Mouse (Mus musculus) hindbrain, embryonic 14.5 days (tissue): ENCODE measurements at regions not wholly inside any gene's neighbourhood (a gene's known extent, or its start where the extent isn't known, plus 50 kb on each side); places are given as distances from the start of the nearest gene placed in this dataset.
"Not testable (repeated sequence)": the region's sequence is repeated elsewhere in the genome, so short reads cannot be mapped to it uniquely, and the experiment has no call there.

Source experiments
- ATAC-seq: fragments of 200-750 bp; cut with Nextera tagmentation; 2 replicates; pipeline ENCODE4 v1.8.0; 2017; ENCODE audit warnings: moderate number of reproducible peaks, mild to moderate bottlenecking, moderate TSS enrichment, moderate library complexity; ENCODE audit not compliant: low FRiP score
- DNase-seq: peaks from one replicate; pipeline ENCODE4 v3.0.0-alpha.2; 2015; ENCODE audit warnings: low spot score
- H3K27ac ChIP-seq: fragments of 300-500 bp; sonication (generic); 2 replicates; pipeline ENCODE4 v1.5.1; 2014; ENCODE audit warnings: mild to moderate bottlenecking, moderate library complexity
- H3K27me3 ChIP-seq: fragments of 300-500 bp; sonication (generic); 2 replicates; pipeline ENCODE4 v1.6.1; 2014; ENCODE audit warnings: mild to moderate bottlenecking, low read length, mixed read lengths; ENCODE audit not compliant: control insufficient read depth, insufficient read depth
- H3K36me3 ChIP-seq: fragments of 300-500 bp; sonication (generic); replicated peaks from 2 replicates; pipeline ENCODE4 v1.6.1; 2014; ENCODE audit not compliant: control insufficient read depth, insufficient read depth
- H3K4me1 ChIP-seq: fragments of 300-500 bp; sonication (generic); replicated peaks from 2 replicates; pipeline ENCODE4 v1.6.1; 2014; ENCODE audit warnings: antibody characterized with exemption, low read length, mixed read lengths; ENCODE audit not compliant: control insufficient read depth, insufficient read depth
- H3K4me2 ChIP-seq: fragments of 300-500 bp; sonication (generic); replicated peaks from 2 replicates; pipeline ENCODE4 v1.6.1; 2014; ENCODE audit warnings: mild to moderate bottlenecking, moderate library complexity
- H3K4me3 ChIP-seq: fragments of 300-500 bp; sonication (generic); replicated peaks from 2 replicates; pipeline ENCODE4 v1.5.1; 2014; ENCODE audit warnings: mild to moderate bottlenecking, low read length
- H3K9ac ChIP-seq: fragments of 300-500 bp; sonication (generic); 2 replicates; pipeline ENCODE4 v1.6.1; 2014
- H3K9me3 ChIP-seq: fragments of 300-500 bp; sonication (generic); 2 replicates; pipeline ENCODE4 v1.6.1; 2016; ENCODE audit warnings: low read length; ENCODE audit not compliant: control insufficient read depth
- WGBS: fragments of 180-500 bp; shearing (Covaris S2); extraction: QIAGEN DNeasy Blood & Tissue Kit; methylation state at CpG from one replicate; pipeline ENCODE4 v1.1.7; 2014; 5-methylcytosine and 5-hydroxymethylcytosine counted together

DNA sequence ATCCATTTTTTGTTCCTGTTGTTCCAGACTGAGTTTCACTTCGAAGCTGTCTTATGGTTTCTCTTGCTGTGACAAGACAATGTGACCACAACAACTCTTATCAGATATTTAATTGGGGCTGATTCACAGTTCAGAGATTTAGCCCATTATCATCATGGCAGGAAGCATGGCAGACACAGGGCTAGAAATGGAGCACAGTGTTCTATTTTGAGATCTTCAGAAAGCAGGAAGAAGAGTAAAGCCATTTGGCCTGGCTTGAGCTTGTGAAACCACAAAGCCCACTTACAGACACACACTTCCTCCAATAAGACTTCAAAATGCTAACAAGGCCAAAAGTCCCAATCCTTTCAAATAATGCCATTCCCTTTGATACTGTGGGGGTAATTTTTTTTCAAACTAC is 670.4 kb upstream of the Cdh12 start:
- no peaks in the 10 kb centered on the region for H3K27me3 ChIP-seq
- H3K4me2 ChIP-seq, result no peak overlapping the region
- H3K4me1 ChIP-seq, result no peaks in the 10 kb centered on the region
- H3K4me3 ChIP-seq, result no peak overlapping the region
- 74% methylated on average over 1 of the region's 1 CpGs for WGBS
- no peak overlapping the region for H3K27ac ChIP-seq
- DNase-seq, result no peak
- no peak overlapping the region for H3K9ac ChIP-seq
- no peaks in the 10 kb centered on the region for H3K36me3 ChIP-seq
- ATAC-seq, result no peak
- H3K9me3 ChIP-seq, result no peaks in the 10 kb centered on the region

DNA sequence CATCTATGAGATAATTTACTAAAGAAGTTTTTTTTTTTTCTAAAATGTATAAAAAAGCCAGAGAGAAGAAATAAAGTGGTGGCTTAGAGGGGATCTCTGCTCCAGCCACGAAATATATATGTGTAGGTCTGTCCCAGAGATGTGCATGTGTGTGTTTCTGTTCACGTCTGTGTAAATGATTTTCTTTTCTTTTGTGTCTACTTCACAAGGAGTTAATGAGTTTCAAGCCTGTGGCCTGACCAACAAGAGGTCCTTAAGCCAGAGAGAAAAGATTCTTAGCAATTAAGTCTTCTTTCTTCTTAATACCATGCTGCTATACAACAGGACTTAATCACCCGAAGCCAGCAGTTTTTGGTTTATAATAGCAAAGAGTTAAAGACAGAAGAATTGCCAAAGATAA is 665.2 kb upstream of the Cdh12 start:
- Histone ChIP-seq H3K27ac (no peak overlapping the region), H3K9ac (no peak overlapping the region), H3K36me3 (no peaks in the 10 kb centered on the region), H3K4me1 (no peaks in the 10 kb centered on the region), H3K9me3 (no peaks in the 10 kb centered on the region), H3K4me3 (no peak overlapping the region), H3K27me3 (no peaks in the 10 kb centered on the region), H3K4me2 (no peak overlapping the region)
- DNase-seq, result peak; percentile 21
- ATAC-seq, result no peak
- 4% methylated on average over 3 of the region's 3 CpGs for WGBS

GRCm38 (mm10) chr15:19806994-19807393 is 642.1 kb upstream of the Cdh12 start:
- no peaks in the 10 kb centered on the region for H3K27me3 ChIP-seq
- H3K4me1 ChIP-seq, result no peaks in the 10 kb centered on the region
- no peaks in the 10 kb centered on the region for H3K36me3 ChIP-seq
- no peak overlapping the region for H3K4me3 ChIP-seq
- H3K27ac ChIP-seq, result no peak overlapping the region
- H3K4me2 ChIP-seq, result no peak overlapping the region
- ATAC-seq (no peak), DNase-seq (no peak)
- H3K9me3 ChIP-seq, result no peaks in the 10 kb centered on the region
- no peak overlapping the region for H3K9ac ChIP-seq

DNA sequence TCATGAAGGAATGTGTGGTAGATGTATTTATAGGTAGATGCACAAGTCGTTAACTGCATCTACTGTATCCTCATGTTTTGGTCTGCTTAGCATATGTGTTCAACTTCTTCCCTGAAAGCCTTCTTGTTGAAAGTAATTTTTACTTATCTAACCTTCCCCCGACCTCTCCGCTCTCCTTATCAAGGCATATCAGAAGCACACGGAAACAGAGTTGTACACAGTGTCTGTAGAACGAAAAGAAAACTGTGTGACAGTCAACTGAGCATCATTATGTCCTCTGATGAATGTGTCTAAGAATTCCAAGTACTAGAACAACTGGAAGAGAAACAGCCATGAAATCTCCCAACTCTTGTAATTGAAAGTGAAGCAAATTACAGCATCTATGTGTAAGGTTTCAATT is 635.4 kb upstream of the Cdh12 start:
- H3K4me1 ChIP-seq, result no peaks in the 10 kb centered on the region
- WGBS, result 88% methylated on average over 5 of the region's 5 CpGs
- no peak overlapping the region for H3K4me2 ChIP-seq
- H3K9me3 ChIP-seq, result no peaks in the 10 kb centered on the region
- no peak overlapping the region for H3K9ac ChIP-seq
- no peak overlapping the region for H3K4me3 ChIP-seq
- H3K36me3 ChIP-seq, result no peaks in the 10 kb centered on the region
- no peak for DNase-seq
- H3K27me3 ChIP-seq, result no peaks in the 10 kb centered on the region
- no peak overlapping the region for H3K27ac ChIP-seq
- no peak for ATAC-seq

DNA sequence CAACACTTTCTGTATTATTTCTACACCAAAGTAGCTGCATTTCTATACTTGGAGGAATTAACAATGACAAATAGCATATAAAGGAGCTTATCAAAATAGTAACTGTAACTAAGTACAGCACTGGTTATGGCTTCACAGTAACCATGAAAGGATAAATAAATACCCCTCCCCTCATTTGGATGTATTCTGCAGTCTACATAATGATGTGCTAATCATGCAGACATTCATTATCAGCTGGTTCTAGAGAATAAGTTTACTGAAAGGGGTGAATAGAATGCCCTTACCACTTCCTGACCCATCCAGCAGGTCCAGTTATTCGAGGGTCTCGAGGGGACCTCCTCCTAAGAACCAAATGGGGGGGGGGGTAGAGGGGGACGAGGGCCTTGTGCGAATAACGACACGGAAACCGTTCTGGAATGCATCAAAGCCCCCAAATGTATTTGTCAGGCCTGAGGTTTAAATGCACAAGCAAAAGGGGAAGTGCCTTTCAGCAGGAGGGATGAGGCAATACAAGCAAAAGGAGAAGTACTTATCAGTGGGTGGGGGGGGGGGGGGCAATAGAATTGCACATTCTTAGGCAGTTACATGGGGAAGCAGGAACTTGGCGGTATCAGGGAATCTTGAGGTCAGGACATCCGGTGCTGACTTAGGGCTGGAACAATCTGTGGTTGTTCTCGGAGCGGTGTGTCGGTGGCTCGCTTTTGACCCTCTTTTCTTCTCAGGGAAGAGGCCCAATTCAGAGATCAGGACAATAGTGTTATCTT is 592.0 kb upstream of the Cdh12 start:
- not testable (repeated sequence) for H3K27me3 ChIP-seq, DNase-seq, H3K4me3 ChIP-seq, H3K36me3 ChIP-seq, H3K4me1 ChIP-seq, H3K9me3 ChIP-seq, H3K4me2 ChIP-seq, H3K9ac ChIP-seq, H3K27ac ChIP-seq, ATAC-seq
- 79% methylated on average over 13 of the region's 13 CpGs for WGBS

DNA sequence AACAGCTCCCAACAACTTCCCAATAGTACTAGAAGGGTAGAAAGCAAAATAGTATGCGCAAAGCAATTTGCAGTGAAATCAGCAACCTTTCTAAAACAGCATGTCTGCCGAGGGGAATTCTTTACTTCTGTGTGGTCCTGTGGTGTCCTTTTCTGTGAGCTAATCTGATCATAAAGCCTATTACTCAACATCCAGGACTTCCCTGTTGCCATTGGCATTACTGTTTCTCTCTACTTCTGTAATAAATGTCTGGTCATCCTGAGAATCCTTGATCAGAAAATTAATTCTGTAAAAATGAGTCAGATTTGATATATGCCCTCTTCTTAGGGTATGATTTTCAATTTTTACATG is 591.4 kb upstream of the Cdh12 start:
- no peak for DNase-seq
- Histone ChIP-seq H3K4me1 (no peaks in the 10 kb centered on the region), H3K9ac (no peak overlapping the region), H3K27me3 (no peaks in the 10 kb centered on the region), H3K27ac (no peak overlapping the region), H3K4me3 (no peak overlapping the region), H3K36me3 (no peaks in the 10 kb centered on the region), H3K4me2 (no peak overlapping the region), H3K9me3 (no peaks in the 10 kb centered on the region)
- no peak for ATAC-seq
- WGBS, result 62% methylated on average over 2 of the region's 2 CpGs

GRCm38 (mm10) chr15:19858668-19859067 is 590.4 kb upstream of the Cdh12 start:
- WGBS, result 95% methylated on average over 1 of the region's 1 CpGs
- H3K4me3 ChIP-seq, result no peak overlapping the region
- H3K9ac ChIP-seq, result no peak overlapping the region
- ATAC-seq (no peak), DNase-seq (no peak)
- H3K9me3 ChIP-seq, result no peaks in the 10 kb centered on the region
- H3K4me2 ChIP-seq, result no peak overlapping the region
- no peak overlapping the region for H3K27ac ChIP-seq
- H3K27me3 ChIP-seq, result no peaks in the 10 kb centered on the region
- H3K36me3 ChIP-seq, result no peaks in the 10 kb centered on the region
- no peaks in the 10 kb centered on the region for H3K4me1 ChIP-seq

GRCm38 (mm10) chr15:19863979-19864378 is 585.1 kb upstream of the Cdh12 start:
- 38% methylated on average over 1 of the region's 1 CpGs for WGBS
- H3K9me3 ChIP-seq, result no peaks in the 10 kb centered on the region
- H3K27me3 ChIP-seq, result no peaks in the 10 kb centered on the region
- no peaks in the 10 kb centered on the region for H3K4me1 ChIP-seq
- no peak overlapping the region for H3K4me2 ChIP-seq
- no peak for DNase-seq
- no peak for ATAC-seq
- H3K27ac ChIP-seq, result no peak overlapping the region
- H3K36me3 ChIP-seq, result no peaks in the 10 kb centered on the region
- H3K9ac ChIP-seq, result no peak overlapping the region
- no peak overlapping the region for H3K4me3 ChIP-seq

DNA sequence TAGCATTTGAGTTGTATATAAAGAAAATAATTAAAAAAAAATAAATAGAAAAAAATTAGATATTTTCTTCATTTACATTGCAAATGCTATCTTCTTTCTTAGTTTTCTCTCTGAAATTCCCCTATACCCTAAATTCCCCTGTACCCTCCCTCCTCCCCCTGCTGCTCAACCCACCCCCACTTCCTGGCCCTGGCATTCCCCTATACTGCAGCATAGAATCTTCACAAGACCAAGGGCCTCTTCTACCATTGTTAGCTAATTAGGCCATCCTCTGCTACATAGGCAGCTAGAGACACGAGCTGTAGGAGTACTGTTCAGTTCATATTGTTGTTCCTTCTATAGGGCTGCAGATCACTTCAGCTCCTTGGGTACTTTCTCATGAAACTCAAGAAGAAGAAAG is 582.5 kb upstream of the Cdh12 start:
- 66% methylated on average over 1 of the region's 1 CpGs for WGBS
- Histone ChIP-seq H3K4me1 (no peaks in the 10 kb centered on the region), H3K27me3 (no peaks in the 10 kb centered on the region), H3K9me3 (no peaks in the 10 kb centered on the region), H3K36me3 (no peaks in the 10 kb centered on the region), H3K9ac (no peak overlapping the region), H3K4me3 (no peak overlapping the region), H3K4me2 (no peak overlapping the region), H3K27ac (no peak overlapping the region)
- ATAC-seq (no peak), DNase-seq (no peak)

GRCm38 (mm10) chr15:19869041-19869440 is 580.0 kb upstream of the Cdh12 start:
- no peak overlapping the region for H3K4me3 ChIP-seq
- no peaks in the 10 kb centered on the region for H3K9me3 ChIP-seq
- H3K4me1 ChIP-seq, result no peaks in the 10 kb centered on the region
- H3K36me3 ChIP-seq, result no peaks in the 10 kb centered on the region
- H3K4me2 ChIP-seq, result no peak overlapping the region
- H3K27ac ChIP-seq, result no peak overlapping the region
- ATAC-seq (no peak), DNase-seq (no peak)
- H3K27me3 ChIP-seq, result no peaks in the 10 kb centered on the region
- WGBS, result 79% methylated on average over 1 of the region's 1 CpGs
- no peak overlapping the region for H3K9ac ChIP-seq
